Mouse (Mus musculus) midbrain, embryonic 11.5 days (tissue): Measurements from ENCODE around the gene Zfhx3. TPM values are rescaled to one million over a fixed set of nuclear protein-coding genes. Genes with fewer than 3 reads are reported as not detected.

Experiments
- ATAC-seq: fragments of 200-750 bp; cut with Nextera tagmentation; 2 replicates; pipeline ENCODE4 v1.8.0; 2017; ENCODE audit warnings: moderate TSS enrichment, moderate library complexity; ENCODE audit not compliant: low FRiP score
- DNase-seq: peaks from one replicate; pipeline ENCODE4 v3.0.0; 2015; ENCODE audit warnings: low spot score; ENCODE audit errors: missing footprints
- H3K27ac ChIP-seq: fragments of 300-500 bp; sonication (generic); 2 replicates; pipeline ENCODE4 v1.5.1; 2014; ENCODE audit warnings: low read depth, low read length
- H3K27me3 ChIP-seq: fragments of 300-500 bp; sonication (generic); 2 replicates; pipeline ENCODE4 v1.6.1; 2014; ENCODE audit warnings: mild to moderate bottlenecking, low read length, moderate library complexity, mixed read lengths; ENCODE audit not compliant: control insufficient read depth, insufficient read depth
- H3K36me3 ChIP-seq: fragments of 300-500 bp; sonication (generic); 2 replicates; pipeline ENCODE4 v1.6.1; 2014; ENCODE audit warnings: mild to moderate bottlenecking, low read length, moderate library complexity, mixed read lengths; ENCODE audit not compliant: control insufficient read depth, insufficient read depth
- H3K4me1 ChIP-seq: fragments of 300-500 bp; sonication (generic); 2 replicates; pipeline ENCODE4 v1.6.1; 2014; ENCODE audit warnings: low read length; ENCODE audit not compliant: control insufficient read depth, insufficient read depth
- H3K4me2 ChIP-seq: fragments of 300-500 bp; sonication (generic); 2 replicates; pipeline ENCODE4 v1.6.1; 2014; ENCODE audit warnings: mild to moderate bottlenecking, moderate library complexity
- H3K4me3 ChIP-seq: fragments of 300-500 bp; sonication (generic); 2 replicates; pipeline ENCODE4 v1.5.1; 2014; ENCODE audit warnings: low read depth, low read length
- H3K9ac ChIP-seq: fragments of 300-500 bp; sonication (generic); 2 replicates; pipeline ENCODE4 v1.6.1; 2014; ENCODE audit warnings: low read length
- H3K9me3 ChIP-seq: fragments of 300-500 bp; sonication (generic); 2 replicates; pipeline ENCODE4 v1.6.1; 2016; ENCODE audit warnings: low read length; ENCODE audit not compliant: control insufficient read depth
- WGBS: fragments of 180-500 bp; shearing (Covaris S2); extraction: QIAGEN DNeasy Blood & Tissue Kit; methylation state at CpG from one replicate; pipeline ENCODE4 v1.1.7; 2014; 5-methylcytosine and 5-hydroxymethylcytosine counted together
- polyA plus RNA-seq: library from polyadenylated mRNA; unstranded; fragments of >200 nt; fragmentation: Nextera tagmentation; extraction: Ambion mirVana; gene quantifications from 2 replicates; pipeline ENCODE4 v1.2.1, GENCODE M21; 2014

Gene Zfhx3
- polyA plus RNA-seq, 1 experiment from 2014 or later: 23.4 TPM

GRCm38 (mm10) chr8:108518116-108518515 is 575.7 kb downstream of the Zfhx3 start:
- H3K4me3 ChIP-seq: no peak overlapping the region
- DNase-seq (peak; percentile 75), ATAC-seq (no peak)
- WGBS: 91% methylated on average over 7 of the region's 7 CpGs
- H3K27me3 ChIP-seq: no peaks in the 10 kb centered on the region
- H3K9ac ChIP-seq: no peak overlapping the region
- no peak overlapping the region for H3K4me2 ChIP-seq
- H3K36me3 ChIP-seq: no peaks in the 10 kb centered on the region
- no peak overlapping the region for H3K27ac ChIP-seq
- H3K9me3 ChIP-seq: no peaks in the 10 kb centered on the region
- no peaks in the 10 kb centered on the region for H3K4me1 ChIP-seq

DNA sequence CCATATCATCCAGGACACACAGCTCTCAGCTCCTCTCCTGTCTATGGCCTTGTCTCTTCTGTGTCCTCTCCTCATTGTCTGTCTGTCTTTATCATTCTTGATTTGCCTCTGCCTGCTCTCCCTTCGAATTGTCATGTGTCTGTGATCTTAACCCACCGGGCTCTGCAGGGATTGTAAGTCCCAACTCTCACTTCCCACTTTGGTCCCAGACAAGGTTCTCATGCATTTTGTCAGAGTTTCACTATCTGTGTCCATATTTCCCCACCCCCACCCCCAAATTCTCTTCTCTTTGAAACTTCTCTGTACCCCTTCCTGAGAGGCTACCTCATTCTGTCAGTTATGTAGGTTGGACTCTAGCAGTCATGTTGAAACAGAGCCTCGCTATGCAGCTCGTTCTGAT is 579.6 kb downstream of the Zfhx3 start:
- Histone ChIP-seq H3K9me3 (no peaks in the 10 kb centered on the region), H3K4me1 (no peaks in the 10 kb centered on the region), H3K36me3 (no peaks in the 10 kb centered on the region), H3K27me3 (no peaks in the 10 kb centered on the region), H3K4me3 (no peak overlapping the region), H3K9ac (no peak overlapping the region), H3K4me2 (no peak overlapping the region), H3K27ac (no peak overlapping the region)
- ATAC-seq (no peak), DNase-seq (no peak)
- 91% methylated on average over 4 of the region's 4 CpGs for WGBS

- no peak overlapping the region for H3K4me3 ChIP-seq
- no peak overlapping the region for H3K9ac ChIP-seq
- 90% methylated on average over 7 of the region's 7 CpGs for WGBS
- H3K9me3 ChIP-seq: no peaks in the 10 kb centered on the region
- no peak overlapping the region for H3K27ac ChIP-seq
- ATAC-seq: no peak
- no peaks in the 10 kb centered on the region for H3K36me3 ChIP-seq
- H3K4me2 ChIP-seq: no peak overlapping the region
- DNase-seq: peak; percentile 49
- H3K27me3 ChIP-seq: no peaks in the 10 kb centered on the region
- H3K4me1 ChIP-seq: no peaks in the 10 kb centered on the region
Observed at GRCm38 (mm10) chr8:108529421-108529820, 587.0 kb downstream of the Zfhx3 start.

DNA sequence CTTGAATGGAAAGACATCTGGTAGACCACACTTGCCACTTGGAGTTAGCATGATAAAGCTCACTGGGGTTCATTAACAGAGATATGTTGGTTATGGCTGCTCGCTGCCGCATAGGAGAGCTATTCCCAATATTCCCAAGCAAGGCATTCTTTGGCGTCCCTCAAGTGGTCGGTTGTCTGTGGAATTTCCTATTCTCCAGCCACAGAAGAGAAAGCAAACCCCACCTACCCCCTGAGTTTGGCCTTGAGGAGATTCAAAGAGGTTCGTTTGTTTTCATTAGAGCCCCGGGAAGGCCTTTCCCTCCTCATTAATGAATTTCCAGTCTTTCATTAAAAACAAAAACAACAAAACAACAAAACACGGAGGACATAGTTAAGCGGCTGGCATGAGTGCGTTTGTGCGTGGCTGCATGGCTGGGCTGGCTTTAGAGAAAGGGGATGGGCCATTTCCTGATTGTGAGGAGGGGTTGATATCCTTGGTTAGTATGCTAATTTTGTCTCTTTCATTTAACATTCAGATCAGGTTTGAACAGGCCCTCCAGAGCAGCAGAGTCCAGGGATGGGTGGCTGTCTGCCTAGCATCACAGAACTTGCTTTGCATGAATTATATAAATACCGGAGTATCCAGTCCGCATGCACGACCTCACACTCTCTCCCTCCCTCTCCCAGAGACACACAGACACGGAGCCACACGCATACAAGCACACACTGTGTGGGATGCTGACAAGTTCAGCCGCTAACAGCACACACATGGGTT is 592.9 kb downstream of the Zfhx3 start:
- no peaks in the 10 kb centered on the region for H3K4me1 ChIP-seq
- no peak overlapping the region for H3K4me3 ChIP-seq
- ATAC-seq: peak; percentile 73

GRCm38 (mm10) chr8:108536186-108536585 is 593.7 kb downstream of the Zfhx3 start:
- Histone ChIP-seq H3K9ac (no peak overlapping the region), H3K36me3 (no peaks in the 10 kb centered on the region), H3K4me3 (no peak overlapping the region), H3K4me2 (no peak overlapping the region), H3K27ac (no peak overlapping the region), H3K9me3 (no peaks in the 10 kb centered on the region), H3K4me1 (no peaks in the 10 kb centered on the region), H3K27me3 (no peaks in the 10 kb centered on the region)
- no peak for ATAC-seq
- DNase-seq: peak; percentile 23
- WGBS: 91% methylated on average over 7 of the region's 7 CpGs

More for the DNA sequence above, 592.9 kb downstream of the Zfhx3 start:
- no peaks in the 10 kb centered on the region for H3K9me3 ChIP-seq
- no peaks in the 10 kb centered on the region for H3K27me3 ChIP-seq
- no peak overlapping the region for H3K4me2 ChIP-seq
- no peaks in the 10 kb centered on the region for H3K36me3 ChIP-seq
- H3K9ac ChIP-seq: no peak overlapping the region
- peak; percentile 79 for DNase-seq
- no peak overlapping the region for H3K27ac ChIP-seq
- 82% methylated on average over 16 of the region's 16 CpGs for WGBS

DNA sequence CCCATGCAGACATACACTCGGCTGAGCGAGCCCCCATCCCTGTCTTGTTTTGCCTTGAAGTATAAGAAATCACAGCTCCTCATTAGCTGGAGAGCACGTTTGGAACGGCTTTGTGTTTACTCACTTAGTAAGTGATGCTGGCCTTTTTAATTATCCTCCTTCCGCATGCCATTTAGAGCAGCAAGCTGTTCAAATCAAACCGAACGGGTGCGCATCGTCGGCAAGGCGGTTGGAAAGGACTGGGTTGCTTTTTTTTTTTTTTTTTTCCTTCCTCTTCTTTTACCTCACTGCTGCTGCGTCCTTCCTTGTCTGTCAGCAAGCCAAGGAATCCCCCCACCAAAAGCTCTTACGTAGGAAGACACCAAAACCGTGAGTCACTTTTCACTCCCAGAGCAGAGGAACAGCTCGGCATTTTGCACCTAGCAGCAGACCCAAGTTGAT is 594.5 kb downstream of the Zfhx3 start:
- 79% methylated on average over 15 of the region's 15 CpGs for WGBS
- Histone ChIP-seq H3K4me1 (no peaks in the 10 kb centered on the region), H3K4me3 (no peak overlapping the region), H3K9me3 (no peaks in the 10 kb centered on the region), H3K36me3 (no peaks in the 10 kb centered on the region), H3K27ac (no peak overlapping the region), H3K9ac (no peak overlapping the region), H3K4me2 (no peak overlapping the region), H3K27me3 (no peaks in the 10 kb centered on the region)
- DNase-seq: peak; percentile 60
- ATAC-seq: no peak

- WGBS: 84% methylated on average over 25 of the region's 25 CpGs
- H3K4me1 ChIP-seq: no peaks in the 10 kb centered on the region
- H3K9me3 ChIP-seq: no peaks in the 10 kb centered on the region
- no peak overlapping the region for H3K4me3 ChIP-seq
- no peaks in the 10 kb centered on the region for H3K27me3 ChIP-seq
- peak; percentile 11; the same call in 1 of the 2 replicates for ATAC-seq
- DNase-seq: peak; percentile 81
- H3K9ac ChIP-seq: no peak overlapping the region
- H3K27ac ChIP-seq: no peak overlapping the region
- H3K36me3 ChIP-seq: no peaks in the 10 kb centered on the region
- no peak overlapping the region for H3K4me2 ChIP-seq
Observed at GRCm38 (mm10) chr8:108537686-108538551, 595.5 kb downstream of the Zfhx3 start.

- peak; percentile 60 for DNase-seq
- H3K36me3 ChIP-seq: no peaks in the 10 kb centered on the region
- ATAC-seq: no peak
- WGBS: 76% methylated on average over 8 of the region's 8 CpGs
- H3K4me3 ChIP-seq: no peak overlapping the region
- H3K4me2 ChIP-seq: no peak overlapping the region
- no peak overlapping the region for H3K27ac ChIP-seq
- no peaks in the 10 kb centered on the region for H3K9me3 ChIP-seq
- H3K4me1 ChIP-seq: no peaks in the 10 kb centered on the region
- no peaks in the 10 kb centered on the region for H3K27me3 ChIP-seq
- H3K9ac ChIP-seq: no peak overlapping the region
Observed at GRCm38 (mm10) chr8:108538929-108539555, 596.6 kb downstream of the Zfhx3 start.

GRCm38 (mm10) chr8:108552518-108552917 is 610.1 kb downstream of the Zfhx3 start:
- no peak for DNase-seq
- no peaks in the 10 kb centered on the region for H3K27me3 ChIP-seq
- H3K4me1 ChIP-seq: no peaks in the 10 kb centered on the region
- ATAC-seq: no peak
- WGBS: 87% methylated on average over 8 of the region's 8 CpGs
- no peak overlapping the region for H3K4me2 ChIP-seq
- H3K27ac ChIP-seq: no peak overlapping the region
- no peak overlapping the region for H3K9ac ChIP-seq
- no peaks in the 10 kb centered on the region for H3K36me3 ChIP-seq
- H3K9me3 ChIP-seq: no peaks in the 10 kb centered on the region
- no peak overlapping the region for H3K4me3 ChIP-seq
